Mouse (Mus musculus): ENCODE results near the gene Gpr135. TPM values are rescaled to one million over a fixed set of nuclear protein-coding genes. Genes with fewer than 3 reads are reported as not detected.
"Not testable (repeated sequence)": the region's sequence is repeated elsewhere in the genome, so short reads cannot be mapped to it uniquely, and the experiment has no call there.

The Gpr135 gene
- polyA plus RNA-seq, 1 experiment from 2014 or later = 0.46 TPM

GRCm38 (mm10) chr12:72084261-72085023, 13.5 kb upstream of the Gpr135 start:
- 3% methylated on average over 46 of the region's 46 CpGs for WGBS
- Histone ChIP-seq H3K4me3 (peak overlapping the region; percentile 73), H3K27me3 (ENCODE audit: low read depth, poor library complexity, severe bottlenecking) (no peaks in the 10 kb centered on the region), H3K36me3 (no peaks in the 10 kb centered on the region), H3K4me1 (peaks cover 44% of the 10 kb centered on the region), H3K9me3 (replicated peaks) (no peaks in the 10 kb centered on the region), H3K27ac (replicated peaks) (peak overlapping the region; percentile 96)
- DNase-seq (ENCODE audit: low spot score) = no peak

GRCm38 (mm10) chr12:72083265-72083664, 12.3 kb upstream of the Gpr135 start:
- Histone ChIP-seq H3K4me3 (no peak overlapping the region), H3K4me1 (peaks cover 44% of the 10 kb centered on the region), H3K27me3 (ENCODE audit: low read depth, poor library complexity, severe bottlenecking) (no peaks in the 10 kb centered on the region), H3K9me3 (replicated peaks) (no peaks in the 10 kb centered on the region), H3K27ac (replicated peaks) (no peak overlapping the region), H3K36me3 (no peaks in the 10 kb centered on the region)
- DNase-seq (ENCODE audit: low spot score) = no peak
- WGBS = 87% methylated on average over 9 of the region's 9 CpGs

GRCm38 (mm10) chr12:72082370-72082769, 11.4 kb upstream of the Gpr135 start:
- peaks cover 35% of the 10 kb centered on the region for H3K4me1 ChIP-seq
- H3K4me3 ChIP-seq = peak overlapping the region; percentile 37
- no peaks in the 10 kb centered on the region for H3K36me3 ChIP-seq
- no peaks in the 10 kb centered on the region for H3K9me3 ChIP-seq (replicated peaks)
- 33% methylated on average over 18 of the region's 18 CpGs for WGBS
- no peak for DNase-seq (ENCODE audit: low spot score)
- no peaks in the 10 kb centered on the region for H3K27me3 ChIP-seq (ENCODE audit: low read depth, poor library complexity, severe bottlenecking)
- no peak overlapping the region for H3K27ac ChIP-seq (replicated peaks)

GRCm38 (mm10) chr12:72081961-72082360, 11.0 kb upstream of the Gpr135 start:
- no peaks in the 10 kb centered on the region for H3K9me3 ChIP-seq (replicated peaks)
- no peak overlapping the region for H3K27ac ChIP-seq (replicated peaks)
- H3K27me3 ChIP-seq (ENCODE audit: low read depth, poor library complexity, severe bottlenecking) = no peaks in the 10 kb centered on the region
- 72% methylated on average over 3 of the region's 3 CpGs for WGBS
- no peaks in the 10 kb centered on the region for H3K36me3 ChIP-seq
- H3K4me1 ChIP-seq = peaks cover 31% of the 10 kb centered on the region
- H3K4me3 ChIP-seq = 0 out of 2 replicates have a peak overlapping the region, but pooled peaks have one; percentile 37
- DNase-seq (ENCODE audit: low spot score) = no peak

- Histone ChIP-seq H3K4me3 (no peak overlapping the region), H3K27ac (replicated peaks) (no peak overlapping the region), H3K27me3 (ENCODE audit: low read depth, poor library complexity, severe bottlenecking) (no peaks in the 10 kb centered on the region), H3K9me3 (replicated peaks) (peaks cover 3% of the 10 kb centered on the region; the same call in 1 of the 2 replicates), H3K4me1 (peaks cover 11% of the 10 kb centered on the region), H3K36me3 (peaks cover 9% of the 10 kb centered on the region)
- 90% methylated on average over 3 of the region's 3 CpGs for WGBS
- no peak for DNase-seq (ENCODE audit: low spot score)
These were observed 7.3 kb upstream of the Gpr135 start for GRCm38 (mm10) chr12:72078248-72078647.

- peaks cover 6% of the 10 kb centered on the region for H3K36me3 ChIP-seq
- H3K27ac ChIP-seq (replicated peaks) = peak overlapping the region; percentile 82
- H3K9me3 ChIP-seq (replicated peaks) = peaks cover 3% of the 10 kb centered on the region; the same call in 1 of the 2 replicates
- 4% methylated on average over 40 of the region's 40 CpGs for WGBS
- H3K4me3 ChIP-seq = peak overlapping the region; percentile 71
- DNase-seq (ENCODE audit: low spot score) = no peak
- peaks cover 21% of the 10 kb centered on the region for H3K4me1 ChIP-seq
- peaks cover 58% of the 10 kb centered on the region for H3K27me3 ChIP-seq (ENCODE audit: low read depth, poor library complexity, severe bottlenecking)
These were observed 1.1 kb downstream of the Gpr135 start for GRCm38 (mm10) chr12:72069626-72070326.

GRCm38 (mm10) chr12:72057780-72058179, 13.1 kb downstream of the Gpr135 start:
- H3K27ac ChIP-seq (replicated peaks) = no peak overlapping the region
- H3K36me3 ChIP-seq = no peaks in the 10 kb centered on the region
- H3K27me3 ChIP-seq (ENCODE audit: low read depth, poor library complexity, severe bottlenecking) = 0 out of 2 replicates have a peak, but pooled peaks cover 4% of the 10 kb centered on the region
- WGBS = 83% methylated on average over 1 of the region's 1 CpGs
- H3K4me1 ChIP-seq = no peaks in the 10 kb centered on the region
- DNase-seq (ENCODE audit: low spot score) = no peak
- H3K9me3 ChIP-seq (replicated peaks) = no peaks in the 10 kb centered on the region
- no peak overlapping the region for H3K4me3 ChIP-seq

GRCm38 (mm10) chr12:72053851-72054250, 17.1 kb downstream of the Gpr135 start:
- 19% methylated on average over 6 of the region's 6 CpGs for WGBS
- Histone ChIP-seq H3K4me1 (no peaks in the 10 kb centered on the region), H3K9me3 (replicated peaks) (no peaks in the 10 kb centered on the region; the same call in 1 of the 2 replicates), H3K4me3 (no peak overlapping the region), H3K27ac (replicated peaks) (no peak overlapping the region), H3K36me3 (no peaks in the 10 kb centered on the region), H3K27me3 (ENCODE audit: low read depth, poor library complexity, severe bottlenecking) (0 out of 2 replicates have a peak, but pooled peaks cover 4% of the 10 kb centered on the region)
- DNase-seq (ENCODE audit: low spot score) = no peak

- WGBS = 42% methylated on average over 6 of the region's 6 CpGs
These were observed 17.6 kb downstream of the Gpr135 start for GRCm38 (mm10) chr12:72053303-72053702.

GRCm38 (mm10) chr12:72052571-72052970, 18.4 kb downstream of the Gpr135 start:
- Histone ChIP-seq H3K4me3 (no peak overlapping the region), H3K27ac (replicated peaks) (no peak overlapping the region), H3K9me3 (replicated peaks) (no peaks in the 10 kb centered on the region; the same call in 1 of the 2 replicates), H3K4me1 (no peaks in the 10 kb centered on the region), H3K27me3 (ENCODE audit: low read depth, poor library complexity, severe bottlenecking) (0 out of 2 replicates have a peak, but pooled peaks cover 4% of the 10 kb centered on the region), H3K36me3 (no peaks in the 10 kb centered on the region)
- no peak for DNase-seq (ENCODE audit: low spot score)
- 77% methylated on average over 6 of the region's 6 CpGs for WGBS

More at GRCm38 (mm10) chr12:72053303-72053702, 17.6 kb downstream of the Gpr135 start:
- no peak overlapping the region for H3K4me3 ChIP-seq
- no peak for DNase-seq (ENCODE audit: low spot score)
- no peaks in the 10 kb centered on the region; the same call in 1 of the 2 replicates for H3K9me3 ChIP-seq (replicated peaks)
- H3K27me3 ChIP-seq (ENCODE audit: low read depth, poor library complexity, severe bottlenecking) = 0 out of 2 replicates have a peak, but pooled peaks cover 4% of the 10 kb centered on the region
- no peaks in the 10 kb centered on the region for H3K4me1 ChIP-seq
- no peaks in the 10 kb centered on the region for H3K36me3 ChIP-seq
- no peak overlapping the region for H3K27ac ChIP-seq (replicated peaks)

- Histone ChIP-seq H3K4me3 (no peak overlapping the region), H3K27ac (replicated peaks) (no peak overlapping the region), H3K9me3 (replicated peaks) (no peaks in the 10 kb centered on the region; the same call in 1 of the 2 replicates), H3K27me3 (ENCODE audit: low read depth, poor library complexity, severe bottlenecking) (0 out of 2 replicates have a peak, but pooled peaks cover 4% of the 10 kb centered on the region), H3K36me3 (no peaks in the 10 kb centered on the region), H3K4me1 (0 out of 2 replicates have a peak, but pooled peaks cover 3% of the 10 kb centered on the region)
- no peak for DNase-seq (ENCODE audit: low spot score)
- 85% methylated on average over 4 of the region's 4 CpGs for WGBS
These were observed 20.1 kb downstream of the Gpr135 start for GRCm38 (mm10) chr12:72050821-72051220.

GRCm38 (mm10) chr12:72050156-72050555, 20.8 kb downstream of the Gpr135 start:
- H3K27me3 ChIP-seq (ENCODE audit: low read depth, poor library complexity, severe bottlenecking) = not testable (repeated sequence)

More at GRCm38 (mm10) chr12:72050156-72050555, 20.8 kb downstream of the Gpr135 start:
- DNase-seq (ENCODE audit: low spot score); H3K9me3 ChIP-seq (replicated peaks); H3K27ac ChIP-seq (replicated peaks); H3K4me3 ChIP-seq; H3K4me1 ChIP-seq; H3K36me3 ChIP-seq: not testable (repeated sequence)
- WGBS = 92% methylated on average over 5 of the region's 5 CpGs

All from midbrain, embryonic 10.5 days (tissue).